Mouse (Mus musculus): Measurements from ENCODE around the gene H1fx. TPM values are rescaled to one million over a fixed set of nuclear protein-coding genes. Genes with fewer than 3 reads are reported as not detected.

Gene H1fx
- polyA plus RNA-seq, 1 experiment from 2014 or later = 40.2 TPM

DNA sequence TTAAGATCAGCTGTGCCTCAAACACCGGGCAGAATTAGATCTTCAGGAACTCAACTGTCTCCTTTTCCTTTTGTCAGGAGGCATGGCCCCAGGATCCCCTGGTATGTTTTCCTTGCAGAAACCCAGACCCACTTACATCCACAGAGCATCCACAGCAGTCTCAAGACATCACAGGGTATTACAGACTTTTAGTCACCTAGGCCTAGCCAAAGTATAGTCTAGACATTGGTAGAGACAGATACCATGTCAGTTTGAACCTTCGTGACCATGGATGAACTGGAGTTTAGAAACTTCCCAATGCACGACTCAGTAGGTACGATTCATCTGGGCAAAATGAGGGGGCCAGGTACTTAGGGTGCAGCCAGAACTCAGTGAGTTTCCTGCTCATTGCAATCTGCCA, 16.9 kb upstream of the H1fx start:
- no peaks in the 10 kb centered on the region for H3K9me3 ChIP-seq (replicated peaks)

DNA sequence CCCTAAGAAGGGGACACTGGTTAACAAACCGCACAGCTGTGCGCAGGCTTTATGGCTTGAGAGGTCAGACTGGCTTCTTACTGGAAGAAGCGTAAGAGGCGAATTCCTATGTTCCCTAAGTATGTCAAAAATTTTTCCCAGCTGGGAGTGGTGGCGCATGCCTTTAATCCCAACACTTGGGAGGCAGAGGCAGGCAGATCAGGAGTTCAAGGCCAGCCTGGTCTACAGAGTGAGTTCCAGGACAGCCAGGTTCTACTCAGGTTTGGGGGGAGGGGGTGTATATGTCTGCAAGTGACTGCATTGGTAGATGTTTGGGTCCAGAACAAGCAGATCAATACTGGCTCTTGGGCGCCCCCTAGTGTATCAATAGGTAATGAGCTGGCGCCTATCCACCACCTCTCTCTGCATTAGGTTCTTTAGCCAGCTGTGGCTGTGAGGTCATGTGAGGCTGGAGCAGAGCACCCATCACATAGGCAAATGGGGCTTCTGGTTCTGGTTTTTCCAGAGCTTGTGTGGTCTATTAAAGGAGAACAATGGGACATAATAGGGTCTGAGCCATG, 16.3 kb upstream of the H1fx start:
- Histone ChIP-seq H3K36me3 (peaks cover 57% of the 10 kb centered on the region), H3K27me3 (ENCODE audit: low read depth, poor library complexity, severe bottlenecking) (no peaks in the 10 kb centered on the region), H3K4me1 (peaks cover 27% of the 10 kb centered on the region), H3K4me3 (no peak overlapping the region), H3K9me3 (replicated peaks) (no peaks in the 10 kb centered on the region), H3K27ac (no peak overlapping the region)
- WGBS = 65% methylated on average over 7 of the region's 7 CpGs
- peak; percentile 88 for DNase-seq (ENCODE audit: low spot score)

More for the DNA sequence above, 16.9 kb upstream of the H1fx start:
- DNase-seq (ENCODE audit: low spot score) = no peak
- no peak overlapping the region for H3K4me3 ChIP-seq
- WGBS = 94% methylated on average over 4 of the region's 4 CpGs
- H3K27me3 ChIP-seq (ENCODE audit: low read depth, poor library complexity, severe bottlenecking) = no peaks in the 10 kb centered on the region
- peaks cover 21% of the 10 kb centered on the region for H3K4me1 ChIP-seq
- H3K27ac ChIP-seq = no peak overlapping the region
- peaks cover 63% of the 10 kb centered on the region for H3K36me3 ChIP-seq

DNA sequence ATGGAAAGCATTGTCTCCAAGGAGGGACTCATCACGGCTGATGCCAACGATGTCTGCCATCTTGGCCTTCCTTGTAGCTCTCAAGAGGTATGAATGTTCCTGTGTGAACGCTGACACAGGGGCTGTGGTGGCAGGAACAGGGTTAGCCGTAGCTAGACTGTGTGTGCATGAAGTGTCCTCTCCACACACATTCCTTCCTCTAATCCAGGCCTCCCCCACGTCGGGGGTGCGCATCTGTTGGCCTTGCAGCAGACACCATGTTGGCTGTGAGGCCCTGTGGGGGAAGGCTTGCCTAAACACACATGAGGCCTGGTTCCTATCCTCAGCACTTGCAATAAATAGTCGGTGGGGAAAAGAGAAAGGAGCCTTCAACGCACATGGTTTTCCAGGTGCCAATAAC, 15.2 kb upstream of the H1fx start:
- H3K9me3 ChIP-seq (replicated peaks) = no peaks in the 10 kb centered on the region
- no peaks in the 10 kb centered on the region for H3K27me3 ChIP-seq (ENCODE audit: low read depth, poor library complexity, severe bottlenecking)
- 90% methylated on average over 9 of the region's 9 CpGs for WGBS
- DNase-seq (ENCODE audit: low spot score) = no peak
- H3K36me3 ChIP-seq = peaks cover 45% of the 10 kb centered on the region
- no peak overlapping the region for H3K27ac ChIP-seq
- H3K4me3 ChIP-seq = no peak overlapping the region
- H3K4me1 ChIP-seq = peaks cover 36% of the 10 kb centered on the region

DNA sequence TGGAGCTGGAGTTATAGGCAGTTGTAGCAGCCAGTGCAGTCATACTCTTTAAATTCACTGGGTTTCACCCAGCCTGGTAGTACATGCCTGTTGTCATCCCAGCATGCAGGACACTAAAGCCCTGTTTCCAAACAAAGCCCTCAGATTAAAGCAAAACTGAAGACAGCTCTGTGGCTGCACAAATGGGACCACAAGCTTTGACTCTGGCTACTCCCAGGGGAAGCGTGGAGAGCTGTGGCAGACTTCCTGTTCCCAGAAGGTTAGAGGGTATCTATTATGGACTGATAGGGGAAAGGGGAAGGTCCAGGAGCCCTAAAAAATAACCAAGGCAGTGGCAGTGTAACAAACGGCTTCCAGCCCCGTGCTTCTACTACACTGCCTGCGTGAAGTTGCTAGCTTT, 14.1 kb upstream of the H1fx start:
- peaks cover 39% of the 10 kb centered on the region for H3K36me3 ChIP-seq
- WGBS = 73% methylated on average over 4 of the region's 4 CpGs
- no peaks in the 10 kb centered on the region for H3K9me3 ChIP-seq (replicated peaks)
- no peak for DNase-seq (ENCODE audit: low spot score)
- no peaks in the 10 kb centered on the region for H3K27me3 ChIP-seq (ENCODE audit: low read depth, poor library complexity, severe bottlenecking)
- H3K27ac ChIP-seq = no peak overlapping the region
- H3K4me1 ChIP-seq = peaks cover 36% of the 10 kb centered on the region
- no peak overlapping the region for H3K4me3 ChIP-seq

DNA sequence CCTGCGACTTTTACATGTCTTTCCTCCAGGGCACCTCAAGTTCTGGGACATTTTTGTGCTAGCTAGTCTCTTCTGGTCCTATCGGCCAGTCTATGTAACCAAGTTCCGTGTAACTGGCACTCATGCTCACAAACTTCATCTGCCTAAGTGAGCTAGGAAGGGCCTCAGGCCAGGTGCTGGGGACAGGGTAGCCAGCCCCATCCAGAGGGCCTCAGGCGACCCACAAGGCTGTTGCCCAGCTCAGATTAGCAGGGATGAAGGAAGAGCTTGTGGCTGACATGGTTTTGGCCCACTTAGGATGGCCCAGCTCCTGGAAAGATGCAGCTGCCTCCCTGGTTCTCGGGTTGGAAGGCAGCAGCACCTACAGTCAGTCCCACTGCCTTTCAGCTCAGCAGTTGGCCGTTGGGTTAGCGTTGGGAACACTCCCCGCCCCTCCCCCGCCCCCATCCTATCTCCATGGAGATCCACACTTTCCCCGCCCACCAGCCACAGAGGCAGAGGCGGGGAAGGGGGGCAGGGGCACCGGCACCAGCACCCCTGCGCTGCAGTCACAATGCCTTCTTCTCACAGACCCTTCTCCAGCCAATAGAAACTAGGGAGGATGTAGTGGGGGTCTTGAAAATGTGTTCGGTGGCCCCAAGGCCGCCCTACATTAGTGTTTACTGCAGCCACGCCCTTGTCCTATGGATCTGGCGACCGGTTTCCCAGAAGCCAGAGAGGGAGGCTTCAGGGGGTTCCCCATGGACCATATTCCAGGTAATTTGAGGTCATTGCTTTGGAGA, 12.5 kb upstream of the H1fx start:
- Histone ChIP-seq H3K4me1 (peaks cover 33% of the 10 kb centered on the region), H3K9me3 (replicated peaks) (no peaks in the 10 kb centered on the region), H3K4me3 (peak overlapping the region; percentile 46), H3K27me3 (ENCODE audit: low read depth, poor library complexity, severe bottlenecking) (no peaks in the 10 kb centered on the region), H3K27ac (peak overlapping the region; percentile 86), H3K36me3 (peaks cover 38% of the 10 kb centered on the region)
- WGBS = 5% methylated on average over 18 of the region's 18 CpGs
- DNase-seq (ENCODE audit: low spot score) = peak; percentile 87

DNA sequence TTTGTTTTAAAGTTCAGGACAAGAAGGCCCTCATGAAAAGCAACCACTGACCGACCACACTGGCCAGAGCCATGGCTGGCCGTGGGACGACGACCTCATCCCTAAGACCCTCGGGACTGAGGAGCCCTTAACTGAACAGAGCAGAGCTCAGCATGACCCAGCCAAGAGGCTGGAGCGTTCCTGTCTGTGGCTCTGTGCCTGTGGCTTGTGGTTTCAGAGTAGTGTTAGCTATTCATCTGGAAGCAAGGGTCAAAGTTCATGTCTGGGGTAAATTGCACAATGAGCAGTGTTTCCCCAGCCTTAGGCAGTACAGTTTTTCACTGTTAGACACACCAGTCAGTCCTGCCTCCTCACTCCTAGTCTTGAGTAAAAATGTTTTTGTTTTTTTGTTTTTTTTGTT, 11.3 kb upstream of the H1fx start:
- Histone ChIP-seq H3K9me3 (replicated peaks) (no peaks in the 10 kb centered on the region), H3K27ac (peak overlapping the region; percentile 86), H3K36me3 (peaks cover 40% of the 10 kb centered on the region), H3K4me1 (peaks cover 33% of the 10 kb centered on the region), H3K27me3 (ENCODE audit: low read depth, poor library complexity, severe bottlenecking) (no peaks in the 10 kb centered on the region), H3K4me3 (no peak overlapping the region)
- DNase-seq (ENCODE audit: low spot score) = peak; percentile 39
- 30% methylated on average over 6 of the region's 6 CpGs for WGBS

DNA sequence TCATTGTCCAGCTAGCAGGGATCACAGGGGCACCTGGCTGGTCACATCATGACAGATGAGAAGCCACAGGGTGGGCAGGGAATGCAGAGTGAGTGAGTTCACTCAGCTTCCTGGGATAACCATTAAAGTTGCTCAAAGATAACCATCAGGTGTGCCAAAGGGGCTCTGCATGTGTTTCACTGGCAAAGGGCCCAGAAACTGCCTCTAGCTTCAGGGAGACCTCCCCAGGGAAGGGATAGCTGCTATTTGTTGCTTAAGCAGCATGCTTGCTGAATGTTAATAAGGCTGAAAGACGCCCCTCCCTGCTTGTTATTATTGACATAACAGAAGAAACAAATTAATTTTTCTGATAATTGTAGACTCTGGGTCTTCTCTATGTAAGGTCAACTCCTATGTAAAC, 10.4 kb upstream of the H1fx start:
- Histone ChIP-seq H3K9me3 (replicated peaks) (no peaks in the 10 kb centered on the region), H3K4me1 (peaks cover 33% of the 10 kb centered on the region), H3K27me3 (ENCODE audit: low read depth, poor library complexity, severe bottlenecking) (no peaks in the 10 kb centered on the region), H3K36me3 (peaks cover 44% of the 10 kb centered on the region), H3K4me3 (no peak overlapping the region), H3K27ac (no peak overlapping the region)
- DNase-seq (ENCODE audit: low spot score) = no peak
- 82% methylated on average over 1 of the region's 1 CpGs for WGBS

DNA sequence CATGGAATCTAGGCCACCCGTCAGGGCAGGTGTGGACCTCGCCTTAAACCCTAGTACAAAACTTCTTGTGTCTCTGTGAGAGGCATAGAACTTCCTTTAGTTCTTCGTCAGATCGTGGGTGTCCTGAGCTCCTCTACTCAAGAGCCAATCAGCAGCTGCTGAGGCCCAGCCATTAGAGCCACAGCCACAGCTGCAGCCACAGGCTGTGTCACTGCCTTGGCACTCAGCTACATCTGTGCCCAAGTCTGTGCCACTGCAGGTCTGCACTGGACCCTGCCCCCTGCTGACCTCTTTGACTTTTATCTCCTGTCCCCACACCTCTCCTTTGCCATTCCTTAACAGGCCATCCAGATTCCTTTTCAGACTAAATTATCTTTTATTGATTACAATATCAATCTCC, 9.8 kb upstream of the H1fx start:
- no peak for DNase-seq (ENCODE audit: low spot score)
- 78% methylated on average over 4 of the region's 4 CpGs for WGBS
- Histone ChIP-seq H3K9me3 (replicated peaks) (no peaks in the 10 kb centered on the region), H3K27ac (no peak overlapping the region), H3K4me1 (peaks cover 29% of the 10 kb centered on the region), H3K27me3 (ENCODE audit: low read depth, poor library complexity, severe bottlenecking) (no peaks in the 10 kb centered on the region), H3K36me3 (peaks cover 44% of the 10 kb centered on the region), H3K4me3 (no peak overlapping the region)

DNA sequence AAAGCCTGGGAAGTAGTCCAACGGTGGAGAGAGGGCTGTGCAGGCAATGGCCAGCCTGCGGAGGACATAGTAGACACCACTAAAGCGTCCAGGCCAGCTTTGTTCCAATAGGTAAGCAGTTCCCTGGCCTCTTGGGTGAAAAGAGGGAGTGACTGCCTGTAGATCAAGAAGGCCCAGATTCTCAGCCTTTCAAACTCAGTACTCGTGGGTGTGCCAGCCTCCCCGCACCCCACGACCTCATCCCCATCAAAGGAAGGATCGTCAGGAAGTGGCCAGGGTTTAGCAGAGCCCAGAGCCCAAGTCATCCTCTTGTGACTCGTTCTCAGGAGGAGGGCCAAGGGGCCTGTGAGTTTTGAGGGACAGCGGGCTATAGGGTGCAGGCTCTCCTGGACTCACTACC, 1.1 kb upstream of the H1fx start:
- Histone ChIP-seq H3K27ac (peak overlapping the region; percentile 99), H3K4me1 (peaks cover 24% of the 10 kb centered on the region), H3K4me3 (peak overlapping the region; percentile 98), H3K36me3 (peaks cover 50% of the 10 kb centered on the region), H3K9me3 (replicated peaks) (no peaks in the 10 kb centered on the region), H3K27me3 (ENCODE audit: low read depth, poor library complexity, severe bottlenecking) (no peaks in the 10 kb centered on the region)
- DNase-seq (ENCODE audit: low spot score) = no peak
- 74% methylated on average over 9 of the region's 9 CpGs for WGBS

DNA sequence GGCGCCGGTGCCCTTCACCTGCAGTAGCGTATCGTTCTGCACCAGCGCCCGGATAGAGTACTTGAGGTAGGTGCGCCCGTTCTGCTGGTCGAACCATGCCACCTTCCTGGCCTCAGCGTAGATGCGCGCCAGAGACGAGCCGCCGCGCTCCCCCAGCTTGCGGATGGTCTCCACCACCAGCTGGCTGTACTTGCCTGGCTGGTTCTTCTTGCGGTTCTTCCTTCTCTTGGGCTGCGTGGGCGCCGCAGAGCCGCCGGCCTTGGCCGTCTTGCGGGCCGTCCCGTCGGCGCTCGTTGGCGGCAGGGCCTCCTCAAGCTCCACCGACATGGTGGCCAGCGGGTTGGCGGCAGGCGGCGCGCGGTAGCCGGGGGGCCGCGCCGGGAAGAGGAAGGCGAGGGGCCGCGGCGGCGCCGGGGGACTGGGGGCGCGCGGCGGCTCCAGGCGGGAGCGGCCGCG, 379 bp downstream of the H1fx start:
- Histone ChIP-seq H3K4me3 (peak overlapping the region; percentile 98), H3K27me3 (ENCODE audit: low read depth, poor library complexity, severe bottlenecking) (no peaks in the 10 kb centered on the region), H3K27ac (peak overlapping the region; percentile 99), H3K9me3 (replicated peaks) (no peaks in the 10 kb centered on the region), H3K36me3 (peaks cover 37% of the 10 kb centered on the region), H3K4me1 (peaks cover 24% of the 10 kb centered on the region)
- under 1% methylated on average over 52 of the region's 56 CpGs for WGBS
- peak; percentile 77 for DNase-seq (ENCODE audit: low spot score)

DNA sequence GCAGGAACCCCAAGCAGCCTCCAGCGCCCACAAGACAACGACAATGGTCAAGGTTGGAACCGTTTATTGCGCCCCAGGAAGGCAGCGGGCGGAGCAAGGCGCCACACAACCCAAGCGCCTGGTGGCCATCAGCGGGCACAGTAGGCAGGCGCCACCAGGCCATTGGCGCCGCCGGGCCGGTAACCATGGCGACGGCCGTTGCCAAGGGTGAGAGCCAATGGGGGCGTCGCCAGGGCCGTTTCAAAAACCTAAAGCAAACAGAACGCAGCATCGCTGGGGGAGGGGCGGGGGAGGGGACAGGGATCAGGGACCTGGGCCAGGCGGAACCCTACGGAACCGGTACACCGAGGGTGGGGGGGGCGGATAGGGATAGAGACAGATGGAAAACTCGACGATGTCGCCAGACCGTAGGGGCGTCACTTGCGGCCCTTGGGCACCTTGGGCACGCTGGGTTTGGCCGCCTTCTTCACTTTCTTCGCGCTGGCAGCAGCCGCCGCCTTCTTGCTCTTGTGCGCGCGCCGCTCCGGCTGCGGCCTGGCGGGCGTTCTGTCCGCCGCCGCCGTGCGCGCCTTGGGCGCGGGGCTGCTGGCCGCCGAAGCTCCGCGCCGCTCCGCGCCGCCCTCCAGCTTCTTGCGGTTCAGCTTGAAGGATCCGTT, 935 bp downstream of the H1fx start:
- Histone ChIP-seq H3K27ac (peak overlapping the region; percentile 99), H3K27me3 (ENCODE audit: low read depth, poor library complexity, severe bottlenecking) (no peaks in the 10 kb centered on the region), H3K9me3 (replicated peaks) (no peaks in the 10 kb centered on the region), H3K4me3 (peak overlapping the region; percentile 98), H3K4me1 (peaks cover 24% of the 10 kb centered on the region), H3K36me3 (peaks cover 33% of the 10 kb centered on the region)
- WGBS = under 1% methylated on average over 66 of the region's 66 CpGs
- peak; percentile 97 for DNase-seq (ENCODE audit: low spot score)

GRCm38 (mm10) chr6:87979728-87980127, 1.7 kb downstream of the H1fx start:
- peaks cover 24% of the 10 kb centered on the region for H3K4me1 ChIP-seq
- H3K27ac ChIP-seq = peak overlapping the region; percentile 99
- peak overlapping the region; percentile 98 for H3K4me3 ChIP-seq
- no peaks in the 10 kb centered on the region for H3K9me3 ChIP-seq (replicated peaks)
- H3K27me3 ChIP-seq (ENCODE audit: low read depth, poor library complexity, severe bottlenecking) = no peaks in the 10 kb centered on the region
- whole genome bisulfite sequencing = 65% methylated on average over 3 of the region's 3 CpGs
- H3K36me3 ChIP-seq = peaks cover 25% of the 10 kb centered on the region
- peak; percentile 46 for DNase-seq (ENCODE audit: low spot score)

DNA sequence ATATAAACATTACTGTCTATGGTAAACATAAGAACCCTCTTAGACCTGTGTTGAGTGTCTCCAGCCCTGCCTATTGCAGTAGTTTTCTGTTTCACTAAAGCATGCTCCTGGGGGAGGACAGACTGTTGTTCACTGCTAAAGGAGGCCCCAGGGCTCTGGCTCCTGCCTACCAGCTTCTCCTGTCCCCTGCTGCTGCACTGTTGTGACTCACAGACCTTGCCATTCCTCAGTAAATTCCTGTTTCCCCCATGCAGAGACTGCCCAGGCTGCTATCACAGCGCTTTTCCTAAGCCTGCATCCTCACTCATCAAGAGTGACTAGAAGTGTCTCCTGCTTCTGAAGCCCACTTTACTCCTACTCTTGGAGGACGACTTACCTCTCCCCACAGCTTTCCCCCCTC, 11.4 kb downstream of the H1fx start:
- no peaks in the 10 kb centered on the region for H3K9me3 ChIP-seq (replicated peaks)
- DNase-seq (ENCODE audit: low spot score) = no peak
- no peaks in the 10 kb centered on the region for H3K4me1 ChIP-seq
- no peaks in the 10 kb centered on the region for H3K27me3 ChIP-seq (ENCODE audit: low read depth, poor library complexity, severe bottlenecking)
- 25% methylated on average over 2 of the region's 2 CpGs for WGBS
- H3K36me3 ChIP-seq = no peaks in the 10 kb centered on the region
- H3K4me3 ChIP-seq = no peak overlapping the region
- no peak overlapping the region for H3K27ac ChIP-seq
